Mouse (Mus musculus): ENCODE data around the gene Adh4.

- TF ChIP-seq GATA1 (IDR thresholded peaks at IDR 0.05; ENCODE audit: low read length): no peak
- TF ChIP-seq TAL1 (IDR thresholded peaks at IDR 0.05; ENCODE audit: low read length): no peak
These were observed 46.6 kb downstream of the Adh4 start for GRCm38 (mm10) chr3:138461832-138462231.
